Mouse (Mus musculus) MEL (cell line): ENCODE data around the gene Ephb3. TPM values are rescaled to one million over a fixed set of nuclear protein-coding genes. Genes with fewer than 3 reads are reported as not detected.

Source experiments
- DNase-seq: peaks from one replicate; pipeline ENCODE4 v3.0.0; 2011; ENCODE audit warnings: low read depth, low spot score
- H3K27ac ChIP-seq: 2 replicates; pipeline ENCODE4 v1.5.1; 2012; ENCODE audit warnings: low read depth, mild to moderate bottlenecking, control low read depth, low read length, moderate library complexity; ENCODE audit not compliant: control insufficient read depth
- H3K27me3 ChIP-seq, 2 experiments: fragments of 150-350 bp in 1 of 2; sonication (generic) in 1 of 2; 2 replicates each; pipeline ENCODE4 v1.6.1; 2012; ENCODE audit warnings: low read length in 2 of 2, mild to moderate bottlenecking in 2 of 2, improper control_type of control experiment in 1 of 2, moderate library complexity in 1 of 2; ENCODE audit not compliant: insufficient read depth in 2 of 2, control insufficient read depth in 1 of 2
- H3K36me3 ChIP-seq, 2 experiments: 2 replicates each; pipeline ENCODE4 v1.6.1; 2012 to 2014; ENCODE audit warnings: low read length in 2 of 2, improper control_type of control experiment in 1 of 2, inconsistent platforms in 1 of 2, mild to moderate bottlenecking in 1 of 2; ENCODE audit not compliant: insufficient read depth in 2 of 2, control insufficient read depth in 1 of 2
- H3K4me1 ChIP-seq, 2 experiments: fragments of 150-350 bp in 1 of 2; sonication (generic) in 1 of 2; 2 replicates each; pipeline ENCODE4 v1.6.1; 2012; ENCODE audit warnings: low read length in 2 of 2, improper control_type of control experiment in 1 of 2, mild to moderate bottlenecking in 1 of 2; ENCODE audit not compliant: insufficient read depth in 2 of 2, control insufficient read depth in 1 of 2
- H3K4me3 ChIP-seq, 2 experiments: fragments of 150-350 bp in 1 of 2; sonication (generic) in 1 of 2; 2 replicates each; pipeline ENCODE4 v1.5.1; 2012; ENCODE audit warnings: low read depth in 2 of 2, low read length in 2 of 2, mild to moderate bottlenecking in 2 of 2, moderate library complexity in 2 of 2, control low read depth in 1 of 2, improper control_type of control experiment in 1 of 2; ENCODE audit not compliant: control insufficient read depth in 1 of 2, insufficient read depth in 1 of 2
- H3K79me2 ChIP-seq: 2 replicates; pipeline ENCODE4 v1.6.1; 2012; ENCODE audit warnings: mild to moderate bottlenecking, low read length, moderate library complexity; ENCODE audit not compliant: control insufficient read depth, poor library complexity, insufficient read depth
- H3K9ac ChIP-seq: 2 replicates; pipeline ENCODE4 v1.6.1; 2012; ENCODE audit warnings: low read depth, mild to moderate bottlenecking, control low read depth, low read length, moderate library complexity; ENCODE audit not compliant: control insufficient read depth, poor library complexity, severe bottlenecking
- H3K9me3 ChIP-seq: fragments of 150-350 bp; sonication (generic); replicated peaks from 2 replicates; pipeline ENCODE4 v1.6.1; 2012; ENCODE audit warnings: mild to moderate bottlenecking, low read length, improper control_type of control experiment, moderate library complexity; ENCODE audit not compliant: insufficient read depth
- ETS1 ChIP-seq: IDR thresholded peaks from 2 replicates; pipeline ENCODE4 v1.6.1; 2012; ENCODE audit warnings: low read depth, mild to moderate bottlenecking, inconsistent platforms, low read length, improper control_type of control experiment, moderate library complexity
- JUND ChIP-seq: IDR thresholded peaks from 2 replicates; pipeline ENCODE4 v1.6.1; 2011; ENCODE audit warnings: low read depth, mild to moderate bottlenecking, improper control_type of control experiment, low read length
- NRF1 ChIP-seq: IDR thresholded peaks from 2 replicates; pipeline ENCODE4 v1.6.1; 2014; ENCODE audit warnings: low read depth, mild to moderate bottlenecking, inconsistent platforms, low read length, improper control_type of control experiment, moderate library complexity; ENCODE audit not compliant: poor library complexity, insufficient read depth, severe bottlenecking
- POLR2AphosphoS2 ChIP-seq: IDR thresholded peaks from 2 replicates; pipeline ENCODE4 v1.6.1; 2011; ENCODE audit warnings: low read length, improper control_type of control experiment
- RCOR1 ChIP-seq: IDR thresholded peaks from 2 replicates; pipeline ENCODE4 v1.6.1; 2012; ENCODE audit warnings: low read depth, mild to moderate bottlenecking, inconsistent platforms, low read length, improper control_type of control experiment
- polyA plus RNA-seq, 2 experiments: library from polyadenylated mRNA; stranded (reverse) in 1 of 2; unstranded in 1 of 2; fragments of >175 nt in 1 of 2; fragments of >200 nt in 1 of 2; gene quantifications; 2 replicates each; pipeline versions ENCODE4 v1.2.1 to v1.2.4; 2012; ENCODE audit warnings: low replicate concordance in 2 of 2, low read depth in 1 of 2; ENCODE audit not compliant: insufficient read length in 2 of 2, insufficient read depth in 1 of 2, missing spikeins in 1 of 2
- total RNA-seq: library from RNA; depleted of rRNA; stranded (reverse); fragments of 300-350 nt; gene quantifications from 2 replicates; pipeline ENCODE4 v1.2.3, GENCODE M21; 2012; rRNA removed

Gene Ephb3
- total and polyA plus RNA-seq, 3 experiments, result 0.46 to 2.9 TPM; not detected in 1

GRCm38 (mm10) chr16:21272748-21273147 is 68.2 kb downstream of the Ephb3 start:
- DNase-seq, result no peak
- no peak overlapping the region for H3K4me3 ChIP-seq

More at GRCm38 (mm10) chr16:21272748-21273147, 68.2 kb downstream of the Ephb3 start:
- Histone ChIP-seq H3K27ac (no peak overlapping the region), H3K79me2 (no peaks in the 10 kb centered on the region), H3K27me3 (no peaks in the 10 kb centered on the region), H3K4me1 (no peaks in the 10 kb centered on the region), H3K9ac (no peak overlapping the region), H3K9me3 (no peaks in the 10 kb centered on the region), H3K36me3 (no peaks in the 10 kb centered on the region)
- TF ChIP-seq JUND, result no peak
- TF ChIP-seq NRF1, result no peak
- TF ChIP-seq POLR2AphosphoS2, result no peak
- no peak for TF ChIP-seq ETS1
- no peak for TF ChIP-seq RCOR1
- TF ChIP-seq, all 39 proteins: peak for 0

Other genes with a start within 250 kb of the Ephb3 start
- gene Teddm3, start 50.8 kb upstream of the Ephb3 start, total RNA-seq, result not detected in 2 replicates
- gene Teddm3, start 50.8 kb upstream of the Ephb3 start, polyA plus RNA-seq, result not detected
- gene Vps8, start 218.4 kb downstream of the Ephb3 start, total RNA-seq, result 10.5 TPM in 2 replicates
- 10 to 100 TPM in 1 of 2 experiments, not detected in 1; 14.0 TPM for gene Vps8, start 218.4 kb downstream of the Ephb3 start, polyA plus RNA-seq